Mouse (Mus musculus) kidney, adult 2 months (tissue): ENCODE data around the gene Cntnap2.

ENCODE experiments used
- CTCF ChIP-seq: fragments of 200-500 bp; conservative IDR thresholded peaks from 2 replicates; pipeline ENCODE4 v1.5.1; 2011; ENCODE audit warnings: low read depth, mild to moderate bottlenecking, control low read depth, low read length, moderate library complexity, mixed read lengths; ENCODE audit not compliant: insufficient read depth, insufficient read length
- POLR2A ChIP-seq: fragments of 200-500 bp; IDR thresholded peaks from one replicate; pipeline ENCODE4 v1.6.1; 2011; ENCODE audit warnings: low read depth, low read length, control low read depth

- no peak for TF ChIP-seq POLR2A
- TF ChIP-seq CTCF: no peak
These were observed 2220.0 kb downstream of the Cntnap2 start for GRCm38 (mm10) chr6:47279183-47279582.
